Mouse (Mus musculus): ENCODE measurements at regions not wholly inside any gene's neighbourhood (a gene's known extent, or its start where the extent isn't known, plus 50 kb on each side); places are given as distances from the start of the nearest gene placed in this dataset.

DNA sequence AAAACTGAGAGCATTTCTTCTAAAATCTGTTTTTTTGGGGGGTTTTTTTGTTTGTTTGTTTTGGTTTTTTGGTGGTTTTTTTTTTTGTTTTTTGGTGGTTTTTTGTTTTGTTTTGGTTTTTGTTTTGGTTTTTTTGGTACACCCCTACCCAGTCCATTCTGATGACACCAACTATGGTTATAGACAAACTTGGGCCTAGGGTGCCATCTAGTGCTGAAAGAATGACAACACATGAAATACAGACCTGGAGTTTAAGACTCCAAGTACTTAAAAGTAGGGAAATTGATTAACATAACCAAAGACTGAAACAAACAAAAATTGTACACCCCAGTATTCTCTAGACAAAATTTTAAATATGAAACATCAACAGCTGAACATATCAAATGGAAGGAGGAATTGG, 76.0 kb upstream of the Ano5 start:
- DNase-seq (ENCODE audit: low read depth, low spot score), result peak; percentile 42

DNA sequence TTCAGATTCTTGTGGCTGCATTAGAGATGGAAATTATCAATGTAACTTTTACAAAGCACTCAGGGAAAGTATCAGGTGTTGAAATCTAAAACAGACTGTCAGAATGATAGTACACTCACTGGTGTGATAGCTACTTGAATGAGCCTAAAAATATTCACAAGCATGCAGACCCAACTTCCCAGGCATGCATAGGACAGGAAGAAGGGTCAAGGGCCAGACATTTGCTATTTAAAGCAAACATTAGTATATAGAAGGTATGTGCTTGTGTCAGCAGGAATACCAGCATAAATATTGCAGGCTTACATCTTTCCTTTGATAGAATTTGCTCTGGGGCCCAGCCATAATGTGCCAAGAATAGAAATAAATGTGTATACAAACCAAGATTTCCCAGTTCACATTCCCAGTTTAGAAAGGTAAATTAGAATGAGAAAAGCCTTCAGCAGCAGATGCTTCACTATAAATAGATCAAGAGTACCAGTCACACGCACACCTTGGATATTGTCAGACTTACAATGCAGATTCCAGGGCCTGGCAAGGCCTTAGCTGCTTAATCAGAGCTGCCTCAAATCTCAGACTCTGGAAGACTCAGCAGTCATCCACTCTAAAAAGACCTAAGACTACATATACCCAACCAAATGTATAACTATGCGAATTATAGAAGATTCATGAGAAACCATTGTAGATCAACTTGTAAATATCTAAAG, 55.7 kb upstream of the Ano5 start:
- no peak for DNase-seq (ENCODE audit: low read depth, low spot score)

DNA sequence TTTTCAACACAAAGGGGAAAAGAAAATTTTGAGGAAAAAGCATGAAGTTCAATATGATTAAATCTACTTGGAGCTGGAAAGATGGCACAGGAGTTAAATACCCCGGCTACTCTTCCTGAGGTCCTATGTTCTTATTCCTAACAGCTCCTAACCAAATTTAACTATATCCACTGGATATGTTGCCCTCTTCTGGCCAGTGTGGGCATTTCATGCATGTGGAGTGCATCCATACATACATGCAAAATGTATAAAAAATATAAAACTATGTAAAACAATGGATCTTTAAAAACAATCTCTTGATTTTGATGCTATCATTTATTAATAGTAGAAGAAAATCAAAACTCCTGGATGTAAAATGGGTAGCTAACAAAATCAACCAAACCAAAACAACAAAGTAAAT, 52.1 kb upstream of the Ano5 start:
- no peak for DNase-seq (ENCODE audit: low read depth, low spot score)

Data from retina, postnatal 7 days (tissue).